Mouse (Mus musculus) ES-E14 (cell line): ENCODE data around the gene Coq8a.

Experiments
- CHD2 ChIP-seq: IDR thresholded peaks from 2 replicates; pipeline ENCODE4 v1.6.1; 2014; ENCODE audit warnings: mild to moderate bottlenecking, low read depth, low read length, inconsistent platforms
- HCFC1 ChIP-seq: IDR thresholded peaks from 2 replicates; pipeline ENCODE4 v1.6.1; 2012; ENCODE audit warnings: low read length, inconsistent platforms, borderline replicate concordance; ENCODE audit not compliant: insufficient read depth
- MAFK ChIP-seq: IDR thresholded peaks from 2 replicates; pipeline ENCODE4 v1.6.1; 2014; ENCODE audit warnings: mild to moderate bottlenecking, low read depth, low read length, inconsistent platforms; ENCODE audit not compliant: insufficient read depth
- ZNF384 ChIP-seq: IDR thresholded peaks from 2 replicates; pipeline ENCODE4 v1.6.1; 2012; ENCODE audit warnings: low read depth, low read length, inconsistent platforms

- TF ChIP-seq ZNF384 = no peak
- TF ChIP-seq CHD2 = no peak
- no peak for TF ChIP-seq HCFC1
- TF ChIP-seq MAFK = no peak
Measured at GRCm38 (mm10) chr1:180193391-180193935, 5.9 kb downstream of the Coq8a start.
